Mouse (Mus musculus): ENCODE results near the gene Stk32b.

DNA sequence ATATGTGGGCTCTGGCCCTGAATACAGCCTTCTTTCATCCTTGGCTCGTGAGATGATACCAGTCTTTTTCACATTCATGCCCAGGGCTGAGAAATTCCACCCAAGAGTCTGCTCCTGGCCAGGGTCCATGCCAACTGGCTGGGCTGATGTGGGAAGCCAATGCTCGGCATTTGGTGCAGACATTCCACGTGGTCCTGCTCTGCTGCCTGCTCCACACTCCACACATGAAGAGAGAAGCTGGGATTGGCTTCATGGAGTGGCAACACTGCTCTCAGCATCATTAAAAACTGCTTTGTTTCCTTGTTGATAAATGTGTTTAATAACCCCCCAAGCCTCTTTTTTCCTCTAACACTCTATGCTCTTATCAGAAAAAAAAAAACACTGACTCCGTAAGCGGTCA is 61.8 kb downstream of the Stk32b start:
- TF ChIP-seq CTCF (IDR thresholded peaks at IDR 0.05; ENCODE audit: low read depth, low read length) (no peak), GATA1 (IDR thresholded peaks at IDR 0.05; ENCODE audit: borderline replicate concordance, low read length) (no peak), TAL1 (conservative IDR thresholded peaks at IDR 0.05; ENCODE audit: low read depth, low read length) (no peak)
